Comparison of ENCODE assay signal across 22 mouse cellular contexts in the genomic region with DNA sequence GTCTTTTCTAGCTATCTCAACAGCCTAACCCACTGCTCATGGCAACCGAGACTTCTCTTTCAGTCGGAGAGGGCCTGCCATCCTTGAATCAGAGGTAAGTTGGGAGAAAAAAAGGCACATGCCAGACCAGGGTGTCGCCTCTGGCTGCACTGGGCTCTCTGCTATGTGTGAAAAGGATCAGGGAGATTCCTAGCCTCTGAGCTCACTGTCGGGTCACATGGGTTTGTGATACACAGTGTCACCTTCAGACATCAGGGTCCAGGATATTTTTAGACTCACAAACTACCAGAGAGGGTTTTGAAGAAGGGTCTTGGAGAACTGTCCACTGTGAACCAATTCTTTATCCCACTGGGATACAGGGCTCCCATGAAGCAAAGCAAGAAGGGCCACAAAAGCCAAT.
DNase-seq lines count a peak whose midpoint lies in the region; ATAC-seq and TF ChIP-seq lines count a peak whose summit lies in the region.
"Had no signal": no experiment of that assay in that cellular context is flagged by ENCODE, and none has a peak within 500 bp of the region (broad histone marks: within the 10 kb centered on the region; RNA-seq: fewer than 3 reads in every experiment).

No protein-coding gene starts in this region.

- H3K27me3 ChIP-seq in lung, embryonic 14.5 days (ENCODE audit: insufficient read depth, low read length) = no peaks in the 10 kb centered on the region
- no peaks in the 10 kb centered on the region for H3K27me3 ChIP-seq in heart, embryonic 11.5 days (ENCODE audit: control insufficient read depth, insufficient read depth, low read length)
- H3K27me3 ChIP-seq in heart, embryonic 15.5 days = no peaks in the 10 kb centered on the region
- H3K27me3 ChIP-seq in midbrain, embryonic 10.5 days (ENCODE audit: low read depth, poor library complexity, severe bottlenecking) = no peaks in the 10 kb centered on the region
- H3K27me3 ChIP-seq in forebrain, embryonic 13.5 days = no peaks in the 10 kb centered on the region
- H3K27me3 ChIP-seq: CH12.LX; embryonic facial prominence, embryonic 13.5 days; forebrain, embryonic 12.5 days; hindbrain, embryonic 12.5 days had no signal

- H3K9ac ChIP-seq in lung, embryonic 14.5 days = no peak overlapping the region
- H3K9ac ChIP-seq in heart, embryonic 11.5 days (ENCODE audit: low read depth, low read length) = no peak overlapping the region
- no peak overlapping the region for H3K9ac ChIP-seq in heart, embryonic 15.5 days
- no peak overlapping the region for H3K9ac ChIP-seq in forebrain, embryonic 13.5 days
- H3K9ac ChIP-seq: embryonic facial prominence, embryonic 13.5 days; forebrain, embryonic 12.5 days; forebrain, postnatal 0 days; hindbrain, embryonic 12.5 days had no signal

- H3K4me2 ChIP-seq in lung, embryonic 14.5 days = no peak overlapping the region
- H3K4me2 ChIP-seq in heart, embryonic 11.5 days = no peak overlapping the region; the same call in 1 of the 2 replicates
- H3K4me2 ChIP-seq in heart, embryonic 15.5 days = no peak overlapping the region
- no peak overlapping the region for H3K4me2 ChIP-seq in forebrain, embryonic 13.5 days
- H3K4me2 ChIP-seq: embryonic facial prominence, embryonic 13.5 days; forebrain, embryonic 12.5 days; hindbrain, embryonic 12.5 days had no signal

- H3K4me1 ChIP-seq in lung, embryonic 14.5 days (ENCODE audit: insufficient read depth) = peaks cover 16% of the 10 kb centered on the region
- peaks cover 14% of the 10 kb centered on the region for H3K4me1 ChIP-seq in heart, embryonic 11.5 days (ENCODE audit: control insufficient read depth, insufficient read depth, low read length)
- H3K4me1 ChIP-seq in heart, embryonic 15.5 days (replicated peaks) = peaks cover 24% of the 10 kb centered on the region
- H3K4me1 ChIP-seq in midbrain, embryonic 10.5 days = no peaks in the 10 kb centered on the region
- no peaks in the 10 kb centered on the region for H3K4me1 ChIP-seq in forebrain, embryonic 13.5 days
- H3K4me1 ChIP-seq: hindbrain, embryonic 12.5 days had no signal

- no peak for DNase-seq in lung, embryonic 14.5 days
- DNase-seq in lung, adult 18-20 months = no peak
- DNase-seq in heart, postnatal 4 days = peak; percentile 19
- DNase-seq in midbrain, embryonic 10.5 days (ENCODE audit: low spot score) = no peak
- DNase-seq in B cell, adult 2 months = no peak
- DNase-seq: adrenal gland, adult 8-10 months; cerebellum, adult 11 months; cerebellum, adult 8-10 months; cerebellum, postnatal 14 days; forebrain, postnatal 0 days; gastrocnemius, postnatal 14 days; kidney, adult 8-10 months had no signal

- 64% methylated on average over 4 of the region's 4 CpGs for WGBS in lung, embryonic 14.5 days
- WGBS in heart, embryonic 11.5 days (ENCODE audit: insufficient replicate concordance) = 37% methylated on average over 4 of the region's 4 CpGs
- WGBS in heart, embryonic 15.5 days = 42% methylated on average over 4 of the region's 4 CpGs
- WGBS in midbrain, embryonic 10.5 days = 75% methylated on average over 4 of the region's 4 CpGs
- 84% methylated on average over 4 of the region's 4 CpGs for WGBS in forebrain, embryonic 13.5 days

- no peak overlapping the region for H3K27ac ChIP-seq in lung, embryonic 14.5 days (ENCODE audit: low read depth)
- H3K27ac ChIP-seq in heart, embryonic 11.5 days (ENCODE audit: low read depth, low read length) = peak overlapping the region; percentile 71
- H3K27ac ChIP-seq in heart, embryonic 15.5 days = peak overlapping the region; percentile 60
- no peak overlapping the region for H3K27ac ChIP-seq in midbrain, embryonic 10.5 days (replicated peaks)
- H3K27ac ChIP-seq in forebrain, embryonic 13.5 days = no peak overlapping the region
- H3K27ac ChIP-seq: embryonic facial prominence, embryonic 13.5 days; forebrain, embryonic 12.5 days; hindbrain, embryonic 12.5 days had no signal

- peak; percentile 10; the same call in 1 of the 2 replicates for ATAC-seq in lung, embryonic 14.5 days (ENCODE audit: insufficient read depth)
- ATAC-seq in heart, embryonic 11.5 days (replicated peaks; ENCODE audit: insufficient number of reproducible peaks, low FRiP score, low TSS enrichment) = peak; percentile 80
- peak; percentile 85 for ATAC-seq in heart, embryonic 15.5 days (replicated peaks; ENCODE audit: insufficient number of reproducible peaks, insufficient read depth, low FRiP score, low read depth)
- no peak for ATAC-seq in forebrain, embryonic 13.5 days
- ATAC-seq: forebrain, postnatal 0 days; hindbrain, embryonic 16.5 days; inflammation-experienced regulatory T-cells, adult 6 months; intestine, postnatal 0 days had no signal

- no peaks in the 10 kb centered on the region for H3K9me3 ChIP-seq in lung, embryonic 14.5 days (ENCODE audit: low read depth, low read length)
- no peaks in the 10 kb centered on the region for H3K9me3 ChIP-seq in heart, embryonic 11.5 days (replicated peaks; ENCODE audit: control insufficient read depth, low read length)
- H3K9me3 ChIP-seq in heart, embryonic 15.5 days (replicated peaks) = no peaks in the 10 kb centered on the region
- H3K9me3 ChIP-seq in midbrain, embryonic 10.5 days (replicated peaks) = no peaks in the 10 kb centered on the region
- no peaks in the 10 kb centered on the region for H3K9me3 ChIP-seq in forebrain, embryonic 13.5 days (replicated peaks)
- H3K9me3 ChIP-seq: embryonic facial prominence, embryonic 13.5 days; forebrain, embryonic 12.5 days; hindbrain, embryonic 12.5 days had no signal

- no peaks in the 10 kb centered on the region for H3K36me3 ChIP-seq in lung, embryonic 14.5 days (ENCODE audit: insufficient read depth)
- no peaks in the 10 kb centered on the region for H3K36me3 ChIP-seq in heart, embryonic 11.5 days (ENCODE audit: control insufficient read depth, insufficient read depth, low read length)
- H3K36me3 ChIP-seq in heart, embryonic 15.5 days = no peaks in the 10 kb centered on the region
- H3K36me3 ChIP-seq in midbrain, embryonic 10.5 days = no peaks in the 10 kb centered on the region
- no peaks in the 10 kb centered on the region for H3K36me3 ChIP-seq in forebrain, embryonic 13.5 days (ENCODE audit: poor library complexity, severe bottlenecking)
- H3K36me3 ChIP-seq: embryonic facial prominence, embryonic 13.5 days; forebrain, embryonic 12.5 days; hindbrain, embryonic 12.5 days had no signal

- no peak overlapping the region for H3K4me3 ChIP-seq in lung, embryonic 14.5 days (ENCODE audit: low read depth, low read length)
- no peak overlapping the region for H3K4me3 ChIP-seq in heart, embryonic 11.5 days (ENCODE audit: low read depth, low read length)
- H3K4me3 ChIP-seq in heart, embryonic 15.5 days = no peak overlapping the region
- H3K4me3 ChIP-seq in midbrain, embryonic 10.5 days = no peak overlapping the region
- H3K4me3 ChIP-seq in forebrain, embryonic 13.5 days = no peak overlapping the region
- H3K4me3 ChIP-seq: embryonic facial prominence, embryonic 13.5 days; forebrain, embryonic 12.5 days; hindbrain, embryonic 12.5 days had no signal

- TF ChIP-seq CTCF in lung, embryonic 14.5 days (IDR thresholded peaks at IDR 0.05; ENCODE audit: low read depth) = no peak

Comparison
In these comparisons a context has a peak if more than half of its experiments do, and no peak if none do; other contexts are left out.
1. H3K27ac ChIP-seq: peak in heart, embryonic 11.5 days (single experiment) and heart, embryonic 15.5 days (single experiment); none in lung, embryonic 14.5 days (single experiment), midbrain, embryonic 10.5 days (single experiment) and forebrain, embryonic 13.5 days (single experiment).